Mouse (Mus musculus): ENCODE data around the gene Fgf15. TPM values are rescaled to one million over a fixed set of nuclear protein-coding genes. Genes with fewer than 3 reads are reported as not detected.
"Not testable (repeated sequence)": the region's sequence is repeated elsewhere in the genome, so short reads cannot be mapped to it uniquely, and the experiment has no call there.

Fgf15 gene
- polyA plus RNA-seq, 1 experiment from 2014 or later, result 43.7 TPM

- 48% methylated on average over 3 of the region's 3 CpGs for WGBS
- ATAC-seq (ENCODE audit: low FRiP score, low read depth), result no peak
These were observed 32.1 kb upstream of the Fgf15 start for GRCm38 (mm10) chr7:144864160-144864670.

GRCm38 (mm10) chr7:144867161-144867560, 29.2 kb upstream of the Fgf15 start:
- Histone ChIP-seq H3K4me2 (no peak overlapping the region), H3K36me3 (no peaks in the 10 kb centered on the region), H3K9ac (no peak overlapping the region), H3K4me3 (no peak overlapping the region), H3K9me3 (no peaks in the 10 kb centered on the region), H3K27ac (replicated peaks) (no peak overlapping the region), H3K27me3 (peaks cover 41% of the 10 kb centered on the region), H3K4me1 (replicated peaks) (peaks cover under 1% of the 10 kb centered on the region; the same call in 1 of the 2 replicates)
- WGBS, result 70% methylated on average over 4 of the region's 4 CpGs
- no peak for ATAC-seq (ENCODE audit: low FRiP score, low read depth)

More at GRCm38 (mm10) chr7:144864160-144864670, 32.1 kb upstream of the Fgf15 start:
- no peaks in the 10 kb centered on the region for H3K36me3 ChIP-seq
- H3K4me3 ChIP-seq, result no peak overlapping the region
- H3K27ac ChIP-seq (replicated peaks), result no peak overlapping the region
- H3K9ac ChIP-seq, result no peak overlapping the region
- peaks cover 14% of the 10 kb centered on the region for H3K4me1 ChIP-seq (replicated peaks)
- peaks cover 71% of the 10 kb centered on the region for H3K27me3 ChIP-seq
- no peaks in the 10 kb centered on the region for H3K9me3 ChIP-seq
- no peak overlapping the region for H3K4me2 ChIP-seq

- Histone ChIP-seq H3K4me2 (no peak overlapping the region), H3K4me3 (no peak overlapping the region), H3K9ac (no peak overlapping the region), H3K36me3 (no peaks in the 10 kb centered on the region), H3K9me3 (no peaks in the 10 kb centered on the region), H3K4me1 (replicated peaks) (no peaks in the 10 kb centered on the region), H3K27ac (replicated peaks) (no peak overlapping the region), H3K27me3 (peaks cover 40% of the 10 kb centered on the region)
- no peak for ATAC-seq (ENCODE audit: low FRiP score, low read depth)
- 83% methylated on average over 8 of the region's 8 CpGs for WGBS
These were observed 28.7 kb upstream of the Fgf15 start for GRCm38 (mm10) chr7:144867602-144868001.

GRCm38 (mm10) chr7:144872420-144872819, 23.9 kb upstream of the Fgf15 start:
- H3K9me3 ChIP-seq, result no peaks in the 10 kb centered on the region
- no peak overlapping the region for H3K9ac ChIP-seq
- no peak overlapping the region for H3K27ac ChIP-seq (replicated peaks)
- peaks cover 1% of the 10 kb centered on the region; the same call in 1 of the 2 replicates for H3K27me3 ChIP-seq
- H3K4me1 ChIP-seq (replicated peaks), result no peaks in the 10 kb centered on the region
- ATAC-seq (ENCODE audit: low FRiP score, low read depth), result no peak
- no peak overlapping the region for H3K4me3 ChIP-seq
- H3K4me2 ChIP-seq, result no peak overlapping the region
- 79% methylated on average over 4 of the region's 4 CpGs for WGBS
- no peaks in the 10 kb centered on the region for H3K36me3 ChIP-seq

DNA sequence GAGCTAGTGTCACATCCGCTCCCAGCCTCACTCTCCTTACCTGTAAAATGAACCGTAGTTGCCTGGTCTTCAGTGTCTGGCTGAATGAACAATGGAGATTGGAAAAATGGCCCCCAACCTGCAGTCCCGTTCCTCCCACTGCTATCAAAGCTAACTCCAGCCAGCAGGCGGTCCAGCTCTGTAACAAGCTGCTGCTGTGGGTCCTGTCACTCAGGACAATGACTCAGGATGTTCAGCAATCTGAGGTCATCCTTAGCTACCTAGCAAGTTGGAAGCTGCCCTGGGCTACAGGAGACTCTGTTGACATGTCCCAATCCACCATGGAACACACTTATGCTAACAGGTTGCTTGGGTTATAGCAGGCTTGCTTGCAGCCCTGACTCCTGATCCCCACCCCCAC, 23.2 kb upstream of the Fgf15 start:
- H3K4me1 ChIP-seq (replicated peaks), result no peaks in the 10 kb centered on the region
- no peak overlapping the region for H3K4me2 ChIP-seq
- H3K9ac ChIP-seq, result no peak overlapping the region
- 69% methylated on average over 4 of the region's 4 CpGs for WGBS
- H3K27me3 ChIP-seq, result no peaks in the 10 kb centered on the region
- ATAC-seq (ENCODE audit: low FRiP score, low read depth), result no peak
- H3K9me3 ChIP-seq, result no peaks in the 10 kb centered on the region
- no peaks in the 10 kb centered on the region for H3K36me3 ChIP-seq
- H3K4me3 ChIP-seq, result no peak overlapping the region
- H3K27ac ChIP-seq (replicated peaks), result no peak overlapping the region

DNA sequence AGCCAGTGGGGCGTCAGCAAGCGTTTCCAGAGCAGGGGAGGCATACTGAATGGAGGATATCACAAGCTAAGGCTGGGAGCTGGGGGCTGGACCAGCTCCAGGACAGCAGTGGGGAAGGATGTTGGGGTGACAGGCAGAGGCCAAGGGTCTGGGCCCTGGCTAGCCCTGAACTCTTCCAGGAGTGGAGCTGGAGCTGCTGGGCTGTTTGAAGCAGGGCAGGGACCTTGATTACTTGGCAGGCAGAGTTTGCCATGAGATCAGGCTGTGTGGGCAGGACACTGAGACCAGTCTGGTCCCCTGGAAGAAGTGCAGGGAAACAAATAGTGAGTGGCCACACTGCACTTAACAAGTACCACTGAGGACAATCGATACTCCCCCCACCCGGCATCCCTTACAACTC, 22.1 kb upstream of the Fgf15 start:
- Histone ChIP-seq H3K4me2 (no peak overlapping the region), H3K36me3 (no peaks in the 10 kb centered on the region), H3K27me3 (no peaks in the 10 kb centered on the region), H3K4me1 (replicated peaks) (no peaks in the 10 kb centered on the region), H3K9me3 (no peaks in the 10 kb centered on the region), H3K27ac (replicated peaks) (no peak overlapping the region), H3K9ac (no peak overlapping the region), H3K4me3 (no peak overlapping the region)
- no peak for ATAC-seq (ENCODE audit: low FRiP score, low read depth)
- 77% methylated on average over 4 of the region's 4 CpGs for WGBS

DNA sequence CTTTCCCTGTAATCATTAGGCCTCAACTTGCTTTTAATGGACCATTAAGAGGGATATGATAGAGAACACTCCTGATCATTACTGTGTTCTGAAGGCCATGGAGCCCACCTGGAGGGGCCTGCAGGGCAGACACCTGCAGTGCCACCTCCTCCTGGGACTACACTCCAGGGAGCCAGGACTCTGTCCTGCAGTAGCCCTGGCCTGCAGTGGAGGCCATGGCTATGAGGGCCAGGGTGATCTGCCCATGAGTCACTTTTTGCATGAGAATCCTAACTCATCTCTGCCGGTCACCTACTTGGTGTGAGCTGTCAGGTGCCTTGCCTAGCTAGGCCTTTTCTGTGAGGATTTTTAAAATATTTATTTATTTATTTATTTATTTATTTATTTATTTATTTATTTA, 17.9 kb upstream of the Fgf15 start:
- Histone ChIP-seq H3K27ac (replicated peaks) (no peak overlapping the region), H3K27me3 (no peaks in the 10 kb centered on the region), H3K9me3 (no peaks in the 10 kb centered on the region), H3K4me3 (no peak overlapping the region), H3K9ac (no peak overlapping the region), H3K4me2 (no peak overlapping the region), H3K36me3 (no peaks in the 10 kb centered on the region), H3K4me1 (replicated peaks) (no peaks in the 10 kb centered on the region)
- no peak for ATAC-seq (ENCODE audit: low FRiP score, low read depth)
- WGBS, result 87% methylated on average over 1 of the region's 1 CpGs

GRCm38 (mm10) chr7:144883106-144883505, 13.2 kb upstream of the Fgf15 start:
- Histone ChIP-seq H3K9me3 (no peaks in the 10 kb centered on the region), H3K36me3 (no peaks in the 10 kb centered on the region), H3K4me3 (no peak overlapping the region), H3K27ac (replicated peaks) (no peak overlapping the region), H3K4me1 (replicated peaks) (no peaks in the 10 kb centered on the region), H3K9ac (no peak overlapping the region), H3K27me3 (no peaks in the 10 kb centered on the region), H3K4me2 (no peak overlapping the region)
- 33% methylated on average over 2 of the region's 2 CpGs for WGBS
- 0 out of 2 replicates have a peak, but pooled peaks have one; percentile 15 for ATAC-seq (ENCODE audit: low FRiP score, low read depth)

- Histone ChIP-seq H3K27me3 (0 out of 2 replicates have a peak, but pooled peaks cover 2% of the 10 kb centered on the region), H3K27ac (replicated peaks) (no peak overlapping the region), H3K4me1 (replicated peaks) (no peaks in the 10 kb centered on the region), H3K9me3 (no peaks in the 10 kb centered on the region), H3K36me3 (no peaks in the 10 kb centered on the region), H3K9ac (no peak overlapping the region), H3K4me2 (no peak overlapping the region), H3K4me3 (no peak overlapping the region)
- 85% methylated on average over 2 of the region's 2 CpGs for WGBS
- no peak for ATAC-seq (ENCODE audit: low FRiP score, low read depth)
These were observed 8.7 kb upstream of the Fgf15 start for GRCm38 (mm10) chr7:144887672-144888071.

DNA sequence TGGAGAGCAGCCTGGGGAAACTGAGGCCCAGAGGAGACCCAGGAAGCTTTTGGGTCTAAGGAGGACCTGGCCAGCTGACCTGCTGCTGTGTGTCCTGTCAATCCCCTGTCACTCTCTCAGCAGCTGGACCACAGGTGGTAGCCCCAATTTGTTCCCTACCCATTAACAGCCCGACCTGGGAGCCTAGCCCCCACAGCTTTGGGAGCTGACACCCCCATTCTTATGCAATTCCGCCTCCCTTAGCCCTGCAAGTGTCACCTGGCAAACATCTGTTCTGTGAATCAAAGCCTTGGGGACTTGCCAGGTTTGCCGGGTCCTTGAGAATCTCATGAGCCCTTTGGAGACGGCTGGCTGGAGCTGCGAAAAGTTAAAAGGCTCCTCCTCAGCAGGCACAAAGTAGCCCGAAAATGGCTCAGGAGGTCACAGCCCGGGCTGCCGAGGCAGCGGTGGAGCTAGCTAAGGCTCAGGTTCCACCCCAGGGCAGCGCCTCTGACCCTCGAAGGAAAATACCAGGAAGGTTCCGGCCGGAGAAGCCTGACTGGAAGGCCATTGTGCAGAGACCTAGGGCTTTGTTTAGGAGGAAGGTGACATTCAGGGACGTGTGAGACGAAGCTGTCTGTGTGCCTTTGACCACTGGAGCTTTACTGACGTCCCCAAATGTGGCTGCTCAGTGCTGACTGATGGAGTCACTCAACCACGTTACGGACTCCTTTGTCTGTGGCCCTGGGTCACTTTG, 7.6 kb upstream of the Fgf15 start:
- H3K4me2 ChIP-seq, result no peak overlapping the region
- H3K27me3 ChIP-seq, result 0 out of 2 replicates have a peak, but pooled peaks cover 2% of the 10 kb centered on the region
- H3K4me3 ChIP-seq, result no peak overlapping the region
- H3K27ac ChIP-seq (replicated peaks), result no peak overlapping the region
- no peak overlapping the region for H3K9ac ChIP-seq
- no peaks in the 10 kb centered on the region for H3K4me1 ChIP-seq (replicated peaks)
- no peaks in the 10 kb centered on the region for H3K9me3 ChIP-seq
- no peak for ATAC-seq (ENCODE audit: low FRiP score, low read depth)
- WGBS, result 7% methylated on average over 18 of the region's 18 CpGs
- no peaks in the 10 kb centered on the region for H3K36me3 ChIP-seq

DNA sequence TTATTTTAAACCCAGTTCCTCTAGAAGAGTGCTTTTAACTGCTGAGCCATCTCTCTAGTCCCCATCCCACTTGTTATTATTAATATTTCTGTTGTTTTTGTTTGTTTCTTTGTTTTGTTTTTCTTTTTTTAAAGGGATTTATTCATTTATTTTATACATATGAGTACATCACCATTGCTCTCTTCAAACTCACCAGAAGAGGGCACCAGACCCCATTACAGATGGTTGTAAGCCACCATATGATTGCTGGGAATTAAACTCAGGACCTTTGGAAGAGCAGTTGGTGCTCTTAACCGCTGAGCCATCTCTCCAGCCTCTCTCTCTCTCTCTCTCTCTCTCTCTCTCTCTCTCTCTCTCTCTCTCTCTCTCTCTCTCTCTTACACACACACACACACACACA, 5.7 kb upstream of the Fgf15 start:
- H3K36me3 ChIP-seq; H3K27ac ChIP-seq (replicated peaks); H3K9ac ChIP-seq; ATAC-seq (ENCODE audit: low FRiP score, low read depth); H3K9me3 ChIP-seq; H3K4me2 ChIP-seq; H3K4me3 ChIP-seq; H3K27me3 ChIP-seq: not testable (repeated sequence)
- WGBS, result 100% methylated on average over 1 of the region's 1 CpGs
- H3K4me1 ChIP-seq (replicated peaks), result peaks cover 13% of the 10 kb centered on the region

DNA sequence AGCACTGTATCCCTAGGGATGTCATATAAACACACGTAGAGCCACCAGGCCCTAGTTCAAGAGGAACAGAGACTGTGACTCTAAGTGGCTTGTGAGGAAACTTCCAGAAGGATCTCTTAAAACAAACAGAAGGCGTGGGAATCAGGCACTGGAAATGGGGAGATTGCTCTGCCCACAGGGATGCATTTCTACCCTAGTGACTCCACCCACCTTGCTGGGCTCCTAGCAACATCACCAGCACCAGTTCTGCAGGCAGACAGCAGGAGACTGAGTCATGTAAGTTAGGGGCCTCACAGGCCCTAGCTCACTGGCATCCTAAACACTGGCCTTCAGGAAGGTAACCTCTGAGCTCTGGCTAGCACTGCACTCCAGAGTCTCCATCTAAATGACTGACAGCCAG, 4.5 kb upstream of the Fgf15 start:
- ATAC-seq (ENCODE audit: low FRiP score, low read depth), result no peak
- peaks cover 25% of the 10 kb centered on the region for H3K4me1 ChIP-seq (replicated peaks)
- peaks cover 14% of the 10 kb centered on the region for H3K27me3 ChIP-seq
- H3K9ac ChIP-seq, result no peak overlapping the region
- WGBS, result 80% methylated on average over 2 of the region's 2 CpGs
- H3K9me3 ChIP-seq, result no peaks in the 10 kb centered on the region
- no peak overlapping the region for H3K27ac ChIP-seq (replicated peaks)
- H3K4me2 ChIP-seq, result no peak overlapping the region
- H3K36me3 ChIP-seq, result no peaks in the 10 kb centered on the region
- H3K4me3 ChIP-seq, result no peak overlapping the region
